Mouse (Mus musculus) lung, postnatal 0 days (tissue): ENCODE results near the gene Ciz1. TPM values are rescaled to one million over a fixed set of nuclear protein-coding genes. Genes with fewer than 3 reads are reported as not detected.

Source experiments
- ATAC-seq: fragments of 200-750 bp; cut with Nextera tagmentation; 2 replicates; pipeline ENCODE4 v1.8.0; 2017; ENCODE audit warnings: moderate library complexity
- DNase-seq: peaks from one replicate; pipeline ENCODE4 v3.0.0-alpha.2; 2016; ENCODE audit warnings: low spot score
- H3K27ac ChIP-seq: fragments of 300-500 bp; sonication (generic); 2 replicates; pipeline ENCODE4 v1.5.1; 2014; ENCODE audit warnings: antibody characterized with exemption, mild to moderate bottlenecking, low read length, mixed read lengths
- H3K27me3 ChIP-seq: fragments of 300-500 bp; sonication (generic); replicated peaks from 2 replicates; pipeline ENCODE4 v1.6.1; 2014; ENCODE audit warnings: low read length, mixed read lengths; ENCODE audit not compliant: insufficient read depth
- H3K36me3 ChIP-seq: fragments of 300-500 bp; sonication (generic); 2 replicates; pipeline ENCODE4 v1.6.1; 2014; ENCODE audit warnings: low read length, mixed read lengths; ENCODE audit not compliant: insufficient read depth
- H3K4me1 ChIP-seq: fragments of 300-500 bp; sonication (generic); 2 replicates; pipeline ENCODE4 v1.6.1; 2014; ENCODE audit warnings: antibody characterized with exemption, low read depth, low read length, mixed read lengths; ENCODE audit not compliant: insufficient read depth
- H3K4me2 ChIP-seq: fragments of 300-500 bp; sonication (generic); replicated peaks from 2 replicates; pipeline ENCODE4 v1.6.1; 2014; ENCODE audit warnings: low read depth, mild to moderate bottlenecking, low read length, moderate library complexity, mixed read lengths
- H3K4me3 ChIP-seq: fragments of 300-500 bp; sonication (generic); 2 replicates; pipeline ENCODE4 v1.5.1; 2014; ENCODE audit warnings: low read depth, low read length
- H3K9ac ChIP-seq: fragments of 300-500 bp; sonication (generic); replicated peaks from 2 replicates; pipeline ENCODE4 v1.6.1; 2014; ENCODE audit warnings: low read depth, mild to moderate bottlenecking
- H3K9me3 ChIP-seq: fragments of 300-500 bp; sonication (generic); 2 replicates; pipeline ENCODE4 v1.6.1; 2016; ENCODE audit warnings: low read length, mixed read lengths
- CTCF ChIP-seq: IDR thresholded peaks from 2 replicates; pipeline ENCODE4 v1.5.1; 2016; ENCODE audit warnings: antibody characterized with exemption, mild to moderate bottlenecking
- EP300 ChIP-seq: IDR thresholded peaks from 2 replicates; pipeline ENCODE4 v1.6.1; 2016; ENCODE audit warnings: antibody characterized with exemption, mild to moderate bottlenecking, control low read depth
- WGBS: fragments of 180-500 bp; shearing (Covaris S2); extraction: QIAGEN DNeasy Blood & Tissue Kit; methylation state at CpG from one replicate; pipeline ENCODE4 v1.1.7; 2014; 5-methylcytosine and 5-hydroxymethylcytosine counted together
- polyA plus RNA-seq: library from polyadenylated mRNA; unstranded; fragments of >200 nt; fragmentation: Nextera tagmentation; extraction: Ambion mirVana; gene quantifications from 2 replicates; pipeline ENCODE4 v1.2.1, GENCODE M21; 2015

Ciz1 gene
- polyA plus RNA-seq, 1 experiment from 2014 or later: 20.1 TPM

DNA sequence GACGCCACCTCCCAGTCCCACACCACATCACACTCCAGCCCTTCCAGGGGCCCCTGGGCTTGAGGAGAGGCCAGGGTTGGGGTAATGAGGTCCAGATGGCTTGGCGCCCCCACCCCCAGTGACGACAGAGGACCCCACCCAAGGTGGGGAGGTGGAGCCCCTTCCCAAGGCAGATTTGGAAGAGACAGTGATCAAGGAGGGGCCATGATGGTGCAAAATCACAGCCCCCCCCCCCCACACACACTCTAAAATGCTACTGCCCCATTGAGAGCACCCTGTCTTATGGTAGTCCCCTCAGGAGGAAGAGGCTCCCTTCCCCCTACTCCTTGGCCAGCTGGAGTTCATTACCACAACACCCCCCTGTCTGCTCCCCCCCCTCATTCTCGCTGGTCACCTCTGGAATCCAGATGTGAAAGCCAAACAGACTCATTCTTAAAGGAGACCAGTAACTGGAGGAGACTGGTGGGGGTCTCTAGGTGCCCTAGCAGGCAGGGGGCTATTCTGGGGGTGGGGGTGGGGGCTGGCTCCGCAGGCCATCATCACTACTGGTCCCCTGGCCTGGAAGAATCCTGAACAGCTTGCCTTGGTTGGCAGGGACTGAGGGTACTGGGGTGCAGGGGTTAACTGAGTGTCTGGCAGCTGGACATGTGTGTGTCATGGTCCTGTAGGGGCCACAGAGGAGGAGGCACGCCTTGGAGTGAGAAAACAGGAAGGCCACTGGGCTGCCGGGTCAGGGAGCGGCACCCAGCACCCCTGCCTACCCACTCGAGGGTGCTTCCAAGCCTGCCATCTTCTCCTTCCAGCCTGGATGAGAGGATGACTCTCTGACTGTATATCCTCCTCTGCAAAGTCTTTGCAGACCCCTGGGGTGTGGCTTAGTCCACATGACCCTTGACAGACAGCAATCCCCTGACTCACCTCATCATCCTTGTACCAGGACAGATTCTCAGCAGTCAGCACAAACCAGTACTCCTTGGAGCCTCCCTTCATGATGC is 32.2 kb upstream of the Ciz1 start:
- no peaks in the 10 kb centered on the region for H3K27me3 ChIP-seq
- H3K4me2 ChIP-seq: peak overlapping the region; percentile 27; the same call in 1 of the 2 replicates
- H3K27ac ChIP-seq: peak overlapping the region; percentile 80
- ATAC-seq (peak; percentile 62), DNase-seq (peak; percentile 75)
- 32% methylated on average over 9 of the region's 9 CpGs for WGBS
- no peaks in the 10 kb centered on the region for H3K36me3 ChIP-seq
- no peaks in the 10 kb centered on the region for H3K9me3 ChIP-seq
- TF ChIP-seq CTCF: no peak
- TF ChIP-seq EP300: no peak
- no peak overlapping the region for H3K9ac ChIP-seq
- peaks cover 14% of the 10 kb centered on the region; the same call in 1 of the 2 replicates for H3K4me1 ChIP-seq
- H3K4me3 ChIP-seq: no peak overlapping the region

DNA sequence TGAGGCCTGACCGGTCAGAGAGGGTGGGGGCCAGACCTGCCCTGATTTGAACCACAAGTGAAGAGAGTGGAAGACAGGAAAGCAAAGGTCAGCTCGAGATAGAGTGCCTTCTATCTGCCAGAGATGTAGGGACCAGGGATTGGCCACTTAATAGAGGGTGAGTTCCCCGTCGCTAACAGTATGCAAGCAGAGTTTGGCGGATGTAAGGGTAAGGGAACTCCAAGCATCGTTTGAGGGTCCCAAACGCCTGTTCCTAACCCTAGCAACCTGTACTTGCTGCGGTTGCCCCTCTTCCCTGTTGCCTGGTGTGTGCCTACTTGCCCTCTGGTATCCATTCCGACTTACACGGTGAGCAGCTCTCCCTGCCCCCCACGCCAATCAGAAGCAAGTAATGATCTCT is 31.4 kb upstream of the Ciz1 start:
- H3K27ac ChIP-seq: no peak overlapping the region
- no peak for TF ChIP-seq CTCF
- TF ChIP-seq EP300: no peak
- no peaks in the 10 kb centered on the region for H3K9me3 ChIP-seq
- no peaks in the 10 kb centered on the region for H3K27me3 ChIP-seq
- H3K4me3 ChIP-seq: no peak overlapping the region
- no peak overlapping the region for H3K4me2 ChIP-seq
- peaks cover 18% of the 10 kb centered on the region; the same call in 1 of the 2 replicates for H3K4me1 ChIP-seq
- DNase-seq (no peak), ATAC-seq (no peak)
- H3K36me3 ChIP-seq: no peaks in the 10 kb centered on the region
- no peak overlapping the region for H3K9ac ChIP-seq
- WGBS: 72% methylated on average over 11 of the region's 11 CpGs

DNA sequence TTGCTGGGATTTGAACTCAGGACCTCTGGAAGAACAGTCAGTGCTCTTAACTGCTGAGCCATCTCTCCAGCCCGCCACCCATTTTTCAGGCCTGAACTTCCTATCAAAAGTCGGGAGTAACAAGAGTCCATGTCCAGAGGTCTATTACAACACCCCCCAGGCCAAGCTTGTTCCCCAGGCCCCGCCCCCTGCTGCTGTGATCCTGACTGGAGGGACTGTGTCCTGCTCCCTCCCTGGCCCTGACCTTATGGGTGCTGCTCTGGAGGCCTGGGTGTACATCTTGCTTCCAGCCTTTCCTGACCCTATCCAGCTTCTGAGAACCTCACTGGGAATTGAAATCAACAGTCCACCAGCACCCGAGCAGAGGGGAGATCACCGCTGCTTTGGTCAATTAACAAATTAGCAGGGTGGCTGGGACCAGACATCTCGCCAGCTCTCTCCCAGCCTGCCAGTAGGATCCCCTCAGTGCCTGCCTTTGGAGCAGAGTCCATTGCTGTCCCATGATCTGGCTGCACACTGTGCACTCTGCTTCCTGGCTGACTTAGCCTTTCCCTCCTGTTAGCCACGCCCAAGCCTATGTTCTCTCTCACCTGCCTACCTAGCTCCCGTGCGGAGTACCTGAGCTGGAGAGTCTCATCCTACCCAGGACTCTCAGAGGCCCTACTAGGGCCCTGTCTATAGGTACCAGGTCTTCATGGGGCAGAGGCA is 30.4 kb upstream of the Ciz1 start:
- Histone ChIP-seq H3K27me3 (no peaks in the 10 kb centered on the region), H3K27ac (no peak overlapping the region), H3K4me3 (no peak overlapping the region), H3K4me1 (peaks cover 16% of the 10 kb centered on the region; the same call in 1 of the 2 replicates), H3K9ac (no peak overlapping the region), H3K4me2 (no peak overlapping the region), H3K36me3 (no peaks in the 10 kb centered on the region), H3K9me3 (no peaks in the 10 kb centered on the region)
- 68% methylated on average over 9 of the region's 9 CpGs for WGBS
- DNase-seq: no peak
- no peak for TF ChIP-seq CTCF
- TF ChIP-seq EP300: no peak
- ATAC-seq: no peak

DNA sequence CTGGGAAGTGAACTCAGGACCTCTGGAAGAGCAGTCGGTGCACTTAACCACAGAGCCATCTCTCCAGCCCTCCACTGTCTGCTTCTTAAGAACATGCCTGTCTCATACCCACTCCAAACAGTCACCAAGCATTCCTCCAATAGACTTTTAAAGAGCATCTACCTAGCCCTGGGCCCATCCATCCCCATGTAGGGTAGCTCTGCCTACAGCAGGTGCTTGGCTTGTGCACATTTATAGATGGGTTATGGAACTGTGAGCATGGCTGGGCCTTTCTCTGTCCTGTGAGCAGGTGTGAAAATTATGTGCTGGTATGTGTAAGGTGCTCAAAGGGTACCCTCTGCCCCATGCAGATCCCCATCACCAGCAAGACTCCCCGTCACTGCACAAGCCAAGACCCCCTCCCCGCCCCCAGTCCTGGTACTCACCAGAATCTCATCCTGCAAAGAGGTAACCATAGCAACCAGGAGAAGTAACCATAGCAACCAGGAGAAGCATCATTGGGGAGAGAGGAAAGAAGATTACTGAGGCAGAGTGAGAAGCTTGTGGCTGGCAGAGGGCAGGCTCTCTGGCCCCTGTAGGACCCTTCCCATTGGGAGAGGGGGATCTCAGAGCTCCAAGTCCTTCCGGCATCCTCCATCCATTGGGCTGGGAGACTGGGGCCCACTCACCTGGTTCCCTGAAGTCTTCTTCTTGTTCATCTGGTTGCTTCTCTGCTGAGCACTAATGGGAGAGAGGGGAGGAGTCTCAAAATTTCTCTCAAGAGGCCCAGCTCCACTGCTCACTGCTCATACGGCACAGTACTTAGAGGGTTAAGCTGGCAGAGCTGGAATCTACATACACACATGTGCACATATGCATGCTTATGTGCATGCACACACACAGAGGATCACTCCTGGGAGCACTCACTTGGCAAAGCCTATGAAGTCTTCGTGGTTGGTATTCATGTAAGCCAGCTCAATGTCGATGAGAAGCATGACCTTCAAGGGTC is 29.1 kb upstream of the Ciz1 start:
- Histone ChIP-seq H3K27me3 (no peaks in the 10 kb centered on the region), H3K4me2 (no peak overlapping the region), H3K4me3 (no peak overlapping the region), H3K9ac (no peak overlapping the region), H3K27ac (no peak overlapping the region), H3K4me1 (peaks cover 6% of the 10 kb centered on the region; the same call in 1 of the 2 replicates), H3K36me3 (no peaks in the 10 kb centered on the region), H3K9me3 (no peaks in the 10 kb centered on the region)
- no peak for ATAC-seq
- no peak for DNase-seq
- TF ChIP-seq CTCF: no peak
- no peak for TF ChIP-seq EP300
- 76% methylated on average over 7 of the region's 7 CpGs for WGBS

DNA sequence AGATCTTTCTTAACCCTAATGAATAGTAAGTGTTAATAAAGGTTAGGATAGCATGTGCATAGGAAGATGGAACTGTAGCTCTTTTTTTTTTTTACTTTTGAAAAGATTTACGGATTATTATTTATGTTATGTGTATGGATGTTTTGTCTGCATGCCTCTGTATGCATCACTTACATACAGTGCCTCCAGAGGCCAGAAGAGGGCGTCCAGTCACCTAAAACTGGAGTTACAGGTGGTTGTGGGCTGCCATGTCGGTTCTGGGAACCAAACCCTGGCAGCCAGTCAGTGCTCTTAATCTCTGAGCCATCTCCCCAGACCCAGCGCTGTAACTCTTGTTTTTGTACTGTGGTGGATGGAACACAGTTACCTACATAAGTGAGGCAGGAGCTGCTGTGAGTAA is 27.8 kb upstream of the Ciz1 start:
- no peaks in the 10 kb centered on the region for H3K27me3 ChIP-seq
- no peak for ATAC-seq
- WGBS: 66% methylated on average over 4 of the region's 4 CpGs

More for the DNA sequence above, 27.8 kb upstream of the Ciz1 start:
- H3K4me2 ChIP-seq: no peak overlapping the region
- TF ChIP-seq EP300 (no peak), CTCF (peak; percentile 22; the same call in 1 of the 2 replicates)
- no peaks in the 10 kb centered on the region for H3K9me3 ChIP-seq
- no peak overlapping the region for H3K27ac ChIP-seq
- H3K4me1 ChIP-seq: 0 out of 2 replicates have a peak, but pooled peaks cover 4% of the 10 kb centered on the region
- H3K9ac ChIP-seq: no peak overlapping the region
- DNase-seq: no peak
- no peak overlapping the region for H3K4me3 ChIP-seq
- H3K36me3 ChIP-seq: no peaks in the 10 kb centered on the region
